Mouse (Mus musculus) midbrain, embryonic 16.5 days (tissue): Measurements from ENCODE around the gene Lrrtm4. TPM values are rescaled to one million over a fixed set of nuclear protein-coding genes. Genes with fewer than 3 reads are reported as not detected.

Source experiments
- ATAC-seq: fragments of 200-750 bp; cut with Nextera tagmentation; 2 replicates; pipeline ENCODE4 v1.8.0; 2017; ENCODE audit warnings: moderate TSS enrichment
- H3K27ac ChIP-seq: fragments of 300-500 bp; sonication (generic); 2 replicates; pipeline ENCODE4 v1.5.1; 2014; ENCODE audit warnings: mild to moderate bottlenecking, low read length, mixed read lengths
- H3K27me3 ChIP-seq: fragments of 300-500 bp; sonication (generic); 2 replicates; pipeline ENCODE4 v1.6.1; 2014; ENCODE audit warnings: low read depth, low read length, mixed read lengths; ENCODE audit not compliant: control insufficient read depth, insufficient read depth
- H3K36me3 ChIP-seq: fragments of 300-500 bp; sonication (generic); 2 replicates; pipeline ENCODE4 v1.6.1; 2014; ENCODE audit warnings: mild to moderate bottlenecking, low read length, moderate library complexity, mixed read lengths; ENCODE audit not compliant: control insufficient read depth, insufficient read depth
- H3K4me1 ChIP-seq: fragments of 300-500 bp; sonication (generic); 2 replicates; pipeline ENCODE4 v1.6.1; 2014; ENCODE audit warnings: mild to moderate bottlenecking, low read length, mixed read lengths; ENCODE audit not compliant: control insufficient read depth, insufficient read depth
- H3K4me2 ChIP-seq: fragments of 300-500 bp; sonication (generic); 2 replicates; pipeline ENCODE4 v1.6.1; 2014; ENCODE audit warnings: mild to moderate bottlenecking, low read length, mixed read lengths
- H3K4me3 ChIP-seq: fragments of 300-500 bp; sonication (generic); 2 replicates; pipeline ENCODE4 v1.5.1; 2014; ENCODE audit warnings: low read depth, mild to moderate bottlenecking, low read length, moderate library complexity, mixed read lengths
- H3K9ac ChIP-seq: fragments of 300-500 bp; sonication (generic); 2 replicates; pipeline ENCODE4 v1.6.1; 2014; ENCODE audit warnings: low read depth, low read length, mixed read lengths
- H3K9me3 ChIP-seq: fragments of 300-500 bp; sonication (generic); replicated peaks from 2 replicates; pipeline ENCODE4 v1.6.1; 2014; ENCODE audit warnings: mild to moderate bottlenecking, low read length, mixed read lengths; ENCODE audit not compliant: control insufficient read depth, poor library complexity, severe bottlenecking
- WGBS: fragments of 180-500 bp; shearing (Covaris S2); extraction: QIAGEN DNeasy Blood & Tissue Kit; methylation state at CpG from one replicate; pipeline ENCODE4 v1.1.7; 2014; 5-methylcytosine and 5-hydroxymethylcytosine counted together
- polyA plus RNA-seq: library from polyadenylated mRNA; unstranded; fragments of >200 nt; fragmentation: Nextera tagmentation; extraction: Ambion mirVana; gene quantifications from 2 replicates; pipeline ENCODE4 v1.2.1, GENCODE M21; 2015

Lrrtm4 gene
- polyA plus RNA-seq, 1 experiment from 2014 or later: 21.9 TPM

DNA sequence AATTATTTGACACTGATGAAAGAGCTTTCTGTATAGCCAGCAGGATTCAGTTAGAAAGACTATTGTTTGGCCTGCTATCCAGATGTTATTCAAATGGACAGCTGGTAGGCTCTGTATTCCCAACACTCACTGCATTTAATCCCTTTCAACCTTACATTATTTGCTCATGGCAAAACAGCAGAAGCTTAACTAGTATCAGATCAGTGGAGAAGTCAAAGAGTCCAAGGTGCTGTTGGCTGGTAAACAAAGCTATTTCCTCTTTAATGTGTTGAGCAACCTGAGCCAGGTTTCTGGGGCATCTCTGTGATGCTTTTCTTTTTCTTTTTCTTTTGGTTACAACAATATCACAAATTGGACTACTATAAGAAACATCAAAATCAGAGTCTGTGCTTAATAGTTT is 536.3 kb downstream of the Lrrtm4 start:
- H3K9me3 ChIP-seq: no peaks in the 10 kb centered on the region
- no peak overlapping the region for H3K9ac ChIP-seq
- no peak for ATAC-seq
- H3K27ac ChIP-seq: no peak overlapping the region
- H3K4me1 ChIP-seq: no peaks in the 10 kb centered on the region
- H3K4me3 ChIP-seq: no peak overlapping the region
- H3K27me3 ChIP-seq: no peaks in the 10 kb centered on the region
- no peak overlapping the region for H3K4me2 ChIP-seq
- H3K36me3 ChIP-seq: no peaks in the 10 kb centered on the region

DNA sequence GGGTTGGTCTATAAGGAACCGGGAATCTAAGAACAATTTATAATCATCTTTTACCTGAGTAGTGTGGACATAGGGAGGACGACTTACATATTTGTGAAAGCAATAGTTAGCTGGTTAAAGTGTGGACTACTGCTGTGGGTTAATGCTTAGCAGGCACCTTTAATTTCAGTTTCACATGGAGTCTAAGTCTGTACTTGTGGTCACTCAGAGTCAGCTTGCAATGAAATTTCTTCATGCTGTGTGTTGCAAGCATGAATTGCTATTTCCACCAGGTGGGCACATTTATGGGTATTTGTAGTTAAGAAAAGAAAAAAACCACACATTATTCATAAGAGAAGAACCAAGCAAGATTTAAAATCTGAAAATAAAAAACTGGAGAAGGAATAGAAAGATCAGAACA is 558.5 kb downstream of the Lrrtm4 start:
- Histone ChIP-seq H3K27me3 (no peaks in the 10 kb centered on the region), H3K4me3 (no peak overlapping the region), H3K4me1 (no peaks in the 10 kb centered on the region), H3K4me2 (no peak overlapping the region), H3K9ac (no peak overlapping the region), H3K9me3 (no peaks in the 10 kb centered on the region), H3K27ac (no peak overlapping the region), H3K36me3 (no peaks in the 10 kb centered on the region)
- no peak for ATAC-seq
- WGBS: 83% methylated on average over 2 of the region's 2 CpGs

DNA sequence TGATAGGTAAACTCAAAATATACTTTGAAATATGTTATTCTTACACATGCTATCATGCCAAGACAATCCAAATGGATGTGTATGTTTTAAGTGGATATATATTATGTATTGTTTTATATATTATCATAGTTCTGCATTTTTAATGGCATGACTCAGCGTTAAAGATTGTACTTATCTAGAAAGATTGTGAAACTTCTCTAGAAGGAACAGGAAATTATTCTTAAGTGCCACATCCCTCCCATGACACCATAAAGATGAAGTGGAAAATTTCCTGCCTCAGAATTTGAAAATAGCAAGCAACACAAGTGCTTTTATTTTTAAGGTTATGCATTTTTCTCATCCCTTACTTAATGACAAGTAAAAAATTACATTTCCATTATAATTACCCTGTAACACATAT is 563.5 kb downstream of the Lrrtm4 start:
- no peak overlapping the region for H3K27ac ChIP-seq
- H3K4me1 ChIP-seq: no peaks in the 10 kb centered on the region
- no peaks in the 10 kb centered on the region for H3K9me3 ChIP-seq
- H3K27me3 ChIP-seq: no peaks in the 10 kb centered on the region
- no peaks in the 10 kb centered on the region for H3K36me3 ChIP-seq
- no peak overlapping the region for H3K4me2 ChIP-seq
- no peak for ATAC-seq
- H3K4me3 ChIP-seq: no peak overlapping the region
- H3K9ac ChIP-seq: no peak overlapping the region
- 86% methylated on average over 1 of the region's 1 CpGs for WGBS

DNA sequence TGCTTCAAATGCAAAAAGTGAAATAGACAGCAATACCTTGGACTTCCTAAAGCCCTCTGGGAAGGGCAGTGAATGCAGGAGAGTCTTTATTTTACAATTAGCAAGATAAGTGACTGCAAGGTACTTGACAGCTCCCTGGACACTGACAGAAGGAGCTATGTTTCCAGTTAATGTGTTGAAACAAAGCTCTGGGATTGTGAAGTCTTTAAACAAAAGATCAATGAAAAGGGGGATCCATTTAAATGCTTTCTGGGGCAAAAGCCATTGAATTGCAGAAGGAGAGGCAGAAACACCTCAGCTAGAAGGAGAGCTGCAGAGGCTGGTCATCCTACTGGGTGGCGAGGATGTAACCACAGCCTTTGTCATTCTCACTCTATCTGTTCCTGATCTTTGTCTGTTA is 571.1 kb downstream of the Lrrtm4 start:
- no peak for ATAC-seq
- WGBS: 56% methylated on average over 1 of the region's 1 CpGs
- Histone ChIP-seq H3K9me3 (no peaks in the 10 kb centered on the region), H3K9ac (no peak overlapping the region), H3K4me1 (no peaks in the 10 kb centered on the region), H3K36me3 (no peaks in the 10 kb centered on the region), H3K27me3 (no peaks in the 10 kb centered on the region), H3K4me2 (no peak overlapping the region), H3K4me3 (no peak overlapping the region), H3K27ac (no peak overlapping the region)

DNA sequence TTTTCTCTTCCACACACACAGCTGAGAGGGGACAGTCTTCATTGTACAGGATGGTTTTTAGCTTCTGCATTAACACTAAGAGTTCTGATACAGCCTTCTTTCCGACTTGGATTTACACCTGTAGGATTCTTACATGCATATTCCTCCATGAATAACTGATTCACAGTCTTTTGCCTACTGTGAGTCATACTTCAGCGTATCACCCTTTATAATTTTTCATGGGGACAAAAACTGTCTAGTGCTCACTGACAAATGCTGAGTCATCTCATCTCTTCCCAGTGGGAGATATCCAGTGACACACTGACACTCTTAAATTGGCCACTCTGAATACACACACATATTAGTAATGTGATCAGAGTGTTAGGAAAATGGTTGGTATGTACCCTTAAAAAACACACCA is 600.8 kb downstream of the Lrrtm4 start:
- no peak for ATAC-seq
- Histone ChIP-seq H3K4me2 (no peak overlapping the region), H3K9ac (no peak overlapping the region), H3K4me1 (no peaks in the 10 kb centered on the region), H3K4me3 (no peak overlapping the region), H3K9me3 (no peaks in the 10 kb centered on the region), H3K27me3 (no peaks in the 10 kb centered on the region), H3K36me3 (no peaks in the 10 kb centered on the region), H3K27ac (no peak overlapping the region)
- 88% methylated on average over 2 of the region's 2 CpGs for WGBS

DNA sequence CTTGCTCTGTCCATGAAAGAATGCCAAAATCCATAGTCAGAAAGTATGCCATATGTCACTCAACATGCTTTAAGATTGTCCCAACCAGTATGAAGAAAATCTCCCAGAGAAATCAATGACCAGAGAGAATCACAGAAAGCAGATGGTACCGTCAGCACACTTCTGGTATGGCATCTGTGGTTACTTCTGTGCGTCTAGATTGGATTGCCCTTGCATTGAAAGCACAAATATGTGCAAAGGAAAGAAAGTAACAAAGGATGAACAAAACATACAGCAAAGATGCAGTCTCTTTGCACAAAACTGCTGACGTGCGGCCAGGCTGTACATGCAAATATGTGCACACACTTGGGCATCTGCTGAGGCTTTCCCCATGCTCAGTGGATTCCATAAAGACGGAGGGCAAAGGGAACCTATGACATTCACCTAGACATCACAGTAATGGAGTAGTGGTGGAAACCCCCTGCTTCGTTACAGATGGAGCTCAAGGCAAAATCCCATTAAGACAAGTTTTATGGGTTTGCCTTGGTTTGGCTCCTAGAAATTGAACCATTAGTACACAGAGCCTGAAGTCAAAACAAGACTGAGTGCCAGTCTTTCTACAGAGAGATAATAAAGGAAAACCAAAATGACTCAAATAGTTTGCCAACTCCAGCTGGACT is 604.1 kb downstream of the Lrrtm4 start:
- Histone ChIP-seq H3K27me3 (no peaks in the 10 kb centered on the region), H3K4me1 (no peaks in the 10 kb centered on the region), H3K9me3 (no peaks in the 10 kb centered on the region), H3K4me2 (no peak overlapping the region), H3K9ac (no peak overlapping the region), H3K27ac (no peak overlapping the region), H3K36me3 (no peaks in the 10 kb centered on the region), H3K4me3 (no peak overlapping the region)
- ATAC-seq: no peak
- WGBS: 92% methylated on average over 6 of the region's 6 CpGs

DNA sequence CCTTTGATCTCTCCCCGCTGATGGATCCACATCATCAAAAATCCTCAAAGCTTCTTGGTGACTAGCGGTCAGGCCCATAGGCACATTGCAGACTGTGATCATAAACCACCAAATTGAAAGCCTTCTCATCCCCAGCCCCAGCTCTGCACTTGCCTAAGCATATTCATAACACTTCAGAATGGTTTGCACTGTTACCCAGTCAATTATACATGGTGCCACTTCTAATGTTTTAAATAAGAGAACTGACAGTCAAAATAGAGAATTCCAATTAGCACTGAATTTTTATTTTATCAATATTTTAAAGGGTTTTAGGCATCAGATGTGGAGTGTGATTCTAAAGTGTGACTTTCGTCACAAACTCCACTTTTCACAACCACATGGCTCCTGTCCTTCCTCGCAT is 606.8 kb downstream of the Lrrtm4 start:
- no peaks in the 10 kb centered on the region for H3K36me3 ChIP-seq
- no peaks in the 10 kb centered on the region for H3K4me1 ChIP-seq
- H3K9me3 ChIP-seq: no peaks in the 10 kb centered on the region
- 86% methylated on average over 4 of the region's 4 CpGs for WGBS
- H3K27me3 ChIP-seq: no peaks in the 10 kb centered on the region
- H3K4me3 ChIP-seq: no peak overlapping the region
- H3K4me2 ChIP-seq: no peak overlapping the region
- no peak overlapping the region for H3K9ac ChIP-seq
- no peak overlapping the region for H3K27ac ChIP-seq
- ATAC-seq: no peak

DNA sequence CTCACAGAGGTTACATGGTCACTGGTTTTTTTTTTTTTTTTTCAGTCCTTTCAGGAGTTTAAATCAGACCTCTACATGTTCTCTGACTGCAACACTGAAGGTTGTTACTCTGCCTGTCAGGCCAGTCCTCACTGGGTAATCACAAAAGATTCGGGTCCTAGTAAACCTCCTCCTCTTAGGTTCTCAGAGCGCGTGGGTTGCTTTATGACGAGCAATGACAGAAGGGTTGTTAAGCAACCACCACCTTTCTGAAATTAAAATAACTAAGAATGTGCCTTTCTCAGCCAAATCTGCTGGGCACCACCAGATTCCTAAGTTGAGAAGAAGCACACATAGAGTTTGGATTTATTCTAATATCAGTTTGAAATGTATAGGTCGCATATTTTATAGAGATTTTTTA is 644.1 kb downstream of the Lrrtm4 start:
- no peaks in the 10 kb centered on the region for H3K4me1 ChIP-seq
- ATAC-seq: no peak
- H3K9ac ChIP-seq: no peak overlapping the region
- WGBS: 88% methylated on average over 5 of the region's 5 CpGs
- no peaks in the 10 kb centered on the region for H3K27me3 ChIP-seq
- no peak overlapping the region for H3K4me3 ChIP-seq
- H3K27ac ChIP-seq: no peak overlapping the region
- H3K36me3 ChIP-seq: no peaks in the 10 kb centered on the region
- H3K4me2 ChIP-seq: no peak overlapping the region
- H3K9me3 ChIP-seq: no peaks in the 10 kb centered on the region

DNA sequence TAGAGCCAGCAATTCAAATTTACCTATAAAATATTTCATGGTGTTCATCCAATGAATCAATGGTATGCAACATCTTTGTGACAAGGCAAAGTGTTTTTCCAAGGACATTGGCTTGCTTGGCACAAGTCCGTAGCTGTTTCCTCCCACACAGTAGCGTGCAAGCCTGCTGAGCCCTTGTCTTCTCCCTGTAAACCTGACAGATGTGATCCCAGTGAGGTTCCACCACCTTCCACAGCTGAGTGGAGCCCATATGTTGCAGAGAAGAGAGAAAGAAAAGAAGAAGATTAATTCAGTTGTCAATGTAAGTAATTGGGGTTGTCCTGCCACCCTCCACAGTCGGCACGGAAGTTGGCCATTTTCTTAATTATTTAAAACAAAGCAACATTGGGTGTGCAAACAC is 645.4 kb downstream of the Lrrtm4 start:
- ATAC-seq: no peak
- no peaks in the 10 kb centered on the region for H3K9me3 ChIP-seq
- no peak overlapping the region for H3K27ac ChIP-seq
- no peak overlapping the region for H3K4me2 ChIP-seq
- WGBS: 59% methylated on average over 4 of the region's 4 CpGs
- no peak overlapping the region for H3K9ac ChIP-seq
- H3K36me3 ChIP-seq: no peaks in the 10 kb centered on the region
- H3K27me3 ChIP-seq: no peaks in the 10 kb centered on the region
- no peak overlapping the region for H3K4me3 ChIP-seq
- no peaks in the 10 kb centered on the region for H3K4me1 ChIP-seq
